ENCODE assay signal across 8 mouse cellular contexts in the genomic region with DNA sequence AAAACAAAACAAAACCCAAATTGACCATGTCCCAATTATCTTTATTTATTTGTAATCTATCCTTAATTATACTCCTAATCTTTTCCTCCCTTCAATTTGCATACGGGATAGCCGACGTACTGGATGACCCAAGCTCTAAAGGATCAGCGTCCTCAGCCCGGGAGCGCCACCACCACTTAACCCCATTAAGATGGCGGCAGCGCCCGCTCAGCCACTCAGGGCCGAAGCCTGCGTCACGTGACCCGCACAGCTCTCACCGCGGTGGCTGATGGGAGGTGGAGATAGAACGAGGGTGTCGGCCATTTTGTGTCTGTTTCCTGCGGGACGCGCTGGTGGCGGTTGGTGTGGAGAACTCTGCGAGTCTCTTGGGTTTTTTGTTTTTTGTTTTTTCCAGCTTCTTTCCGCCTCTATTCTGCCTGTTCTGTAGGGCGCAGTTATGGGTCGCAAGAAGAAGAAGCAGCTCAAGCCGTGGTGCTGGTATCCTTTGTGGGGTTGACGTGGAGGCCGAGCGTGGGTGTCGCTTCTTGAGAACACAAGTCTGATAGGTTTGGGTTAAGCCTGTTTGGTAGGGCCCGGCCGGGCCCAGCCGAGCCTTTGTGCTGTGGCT. TPM values are rescaled to one million over a fixed set of nuclear protein-coding genes. Genes with fewer than 3 reads are reported as not detected.
DNase-seq lines count a peak whose midpoint lies in the region; ATAC-seq lines count a peak whose summit lies in the region.

A gene (plus strand): TSS at position 261 of the 607 bp plus-strand sequence.

- H3K27ac ChIP-seq in heart, embryonic 10.5 days: peak within 1 kb of the TSS; percentile 96
- H3K27ac ChIP-seq in kidney, embryonic 15.5 days: peak within 1 kb of the TSS; percentile 96

- WGBS in heart, embryonic 10.5 days: under 1% methylated on average over 33 of the region's 33 CpGs
- WGBS in kidney, embryonic 15.5 days: under 1% methylated on average over 33 of the region's 33 CpGs

- ATAC-seq in erythroblast, adult 5-6 weeks (replicated peaks; ENCODE audit: low FRiP score, poor library complexity, severe bottlenecking): peak; percentile 94
- peak; percentile 95 for ATAC-seq in kidney, embryonic 15.5 days (replicated peaks; ENCODE audit: low FRiP score)
- ATAC-seq in monocyte, adult 5-6 weeks (replicated peaks; ENCODE audit: insufficient number of reproducible peaks, low FRiP score, low TSS enrichment, poor library complexity, severe bottlenecking): peak; percentile 96

- H3K36me3 ChIP-seq in heart, embryonic 10.5 days: peaks cover 34% of the 10 kb centered on the region
- H3K36me3 ChIP-seq in kidney, embryonic 15.5 days: peaks cover 26% of the 10 kb centered on the region

- peak; percentile 96 to 97 for DNase-seq in B cell, adult 2 months
- DNase-seq in brain, adult 2 months (ENCODE audit: low read depth, low spot score): peak; percentile 99
- peak; percentile 98 for DNase-seq in heart, embryonic 10.5 days (ENCODE audit: low spot score)
- peak; percentile 98 for DNase-seq in liver
- peak; percentile 98 to 99 for DNase-seq in spleen, postnatal 4 days (ENCODE audit: low spot score in 2 of 2)

- H3K9ac ChIP-seq in kidney, embryonic 15.5 days: peak within 1 kb of the TSS; percentile 98

- H3K27me3 ChIP-seq in heart, embryonic 10.5 days (ENCODE audit: insufficient read depth, poor library complexity, severe bottlenecking): no peaks in the 10 kb centered on the region
- no peaks in the 10 kb centered on the region for H3K27me3 ChIP-seq in kidney, embryonic 15.5 days

- H3K9me3 ChIP-seq in heart, embryonic 10.5 days: no peaks in the 10 kb centered on the region
- no peaks in the 10 kb centered on the region for H3K9me3 ChIP-seq in kidney, embryonic 15.5 days (replicated peaks)

- H3K4me2 ChIP-seq in kidney, embryonic 15.5 days: peak within 1 kb of the TSS; percentile 68

- peak within 1 kb of the TSS; percentile 80 for H3K4me3 ChIP-seq in heart, embryonic 10.5 days
- peak within 1 kb of the TSS; percentile 93 for H3K4me3 ChIP-seq in kidney, embryonic 15.5 days (replicated peaks)

- H3K4me1 ChIP-seq in heart, embryonic 10.5 days: peaks cover 13% of the 10 kb centered on the region
- peaks cover 32% of the 10 kb centered on the region for H3K4me1 ChIP-seq in kidney, embryonic 15.5 days

RNA-seq across cellular contexts. Expression of the gene that starts here (rescaled TPM):
- total RNA-seq in erythroblast, adult 5-6 weeks (2015; ENCODE audit: low replicate concordance): 409 and 448 TPM in 2 replicates
- total RNA-seq in erythroblast, adult 5-6 weeks (2017; ENCODE audit: low replicate concordance): 409 and 414 TPM in 2 replicates
- 191 and 222 TPM in 2 replicates for polyA plus RNA-seq in heart, embryonic 10.5 days (2016; fragmentation: Nextera tagmentation; extraction: Ambion mirVana)
- 243 and 252 TPM in 2 replicates for polyA plus RNA-seq in kidney, embryonic 15.5 days (2015; fragmentation: Nextera tagmentation; extraction: Ambion mirVana)
- 195 to 258 TPM (median 204 TPM) in 3 replicates for total RNA-seq in monocyte, adult 5-6 weeks (2017)

Comparison
In these comparisons a context has a peak if more than half of its experiments do, and no peak if none do; other contexts are left out.
1. Peak in every context shown above with its lines: DNase-seq, ATAC-seq, H3K4me3 ChIP-seq and H3K27ac ChIP-seq.